Mouse (Mus musculus) small intestine, adult 2 months (tissue): ENCODE results near the gene Ltbp4.
A peak's percentile ranks its signal among the peaks of the same experiment; 100 is the strongest.

Experiments
- CTCF ChIP-seq: fragments of 200-500 bp; IDR thresholded peaks from 2 replicates; pipeline ENCODE4 v1.5.1; 2012; ENCODE audit warnings: low read depth, mild to moderate bottlenecking, control low read depth, inconsistent platforms, low read length, moderate library complexity, mixed read lengths; ENCODE audit not compliant: insufficient replicate concordance, insufficient read length; ENCODE audit errors: extremely low read depth
- POLR2A ChIP-seq: fragments of 200-500 bp; IDR thresholded peaks from 2 replicates; pipeline ENCODE4 v1.6.1; 2012; ENCODE audit warnings: low read depth, mild to moderate bottlenecking, control low read depth, inconsistent platforms, low read length, moderate library complexity

DNA sequence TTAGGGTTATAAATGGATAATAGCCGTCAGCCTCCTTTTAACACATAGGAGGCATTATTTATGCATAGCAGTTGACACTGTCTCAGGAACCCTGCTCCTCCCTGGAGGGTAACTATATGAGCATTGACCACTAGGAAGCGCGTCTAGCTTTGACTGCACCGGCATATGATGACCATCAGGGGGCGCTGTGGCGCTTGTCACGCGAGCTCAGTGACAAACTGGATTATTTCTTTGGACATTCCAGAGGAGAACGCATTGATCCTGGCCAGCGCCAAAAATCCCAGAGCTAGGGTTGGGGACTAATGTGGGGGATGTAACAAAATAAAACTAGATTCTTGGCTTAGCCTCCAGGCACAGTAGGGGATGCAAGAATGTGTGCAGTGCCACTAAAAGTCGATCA, 35.3 kb downstream of the Ltbp4 start:
- TF ChIP-seq POLR2A, result no peak
- TF ChIP-seq CTCF, result peak; percentile 96; the same call in 1 of the 2 replicates
